Mouse (Mus musculus) ovary, postnatal 10 days (tissue): Measurements from ENCODE around the gene Plpp1.

ENCODE experiments used
- DNase-seq: peaks from one replicate; pipeline ENCODE4 v3.0.0; 2022; ENCODE audit warnings: low spot score

The Plpp1 gene

DNA sequence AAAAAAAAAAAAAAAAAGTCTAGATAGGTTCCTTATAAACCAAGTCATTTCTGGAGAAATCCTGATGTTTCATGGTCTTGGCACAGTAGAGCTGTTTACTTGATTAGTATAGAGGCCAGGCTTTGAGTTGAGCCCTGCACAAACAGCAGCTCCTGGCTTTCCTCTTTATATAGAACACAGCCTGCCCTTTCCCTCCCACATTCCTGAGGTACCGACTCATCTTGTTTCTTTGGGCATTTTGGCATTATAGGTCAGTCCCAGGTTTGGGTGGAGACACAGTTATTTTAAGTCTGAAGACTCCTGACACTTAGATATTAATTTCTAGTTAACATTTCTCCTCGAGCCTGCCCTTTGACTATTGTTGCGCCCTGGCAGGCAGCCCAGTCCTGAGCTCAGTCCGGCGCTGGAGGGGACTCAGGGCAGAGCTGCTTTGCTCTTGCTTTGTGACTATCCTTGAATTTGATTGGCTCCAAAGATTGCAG is 61.3 kb downstream of the Plpp1 start:
- DNase-seq: no peak

DNA sequence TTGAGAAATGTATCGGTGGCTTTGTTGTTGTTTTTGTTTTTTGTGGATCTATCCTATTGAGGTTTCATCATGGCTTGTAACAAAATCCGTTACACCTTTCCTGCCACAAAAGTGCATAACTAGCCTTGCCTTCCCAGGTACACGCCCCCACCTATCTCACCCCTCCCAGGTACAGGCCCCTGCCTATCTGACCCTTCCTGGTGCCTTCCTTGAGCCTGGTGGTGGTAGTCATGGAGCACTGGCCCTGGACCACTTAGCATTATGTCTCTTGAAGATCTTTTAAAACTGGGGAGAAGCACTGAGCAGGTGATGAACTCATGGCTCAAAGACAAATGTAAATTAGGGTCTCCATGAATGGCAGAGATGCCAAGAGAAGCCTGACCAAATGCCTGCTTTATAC is 61.8 kb downstream of the Plpp1 start:
- no peak for DNase-seq

DNA sequence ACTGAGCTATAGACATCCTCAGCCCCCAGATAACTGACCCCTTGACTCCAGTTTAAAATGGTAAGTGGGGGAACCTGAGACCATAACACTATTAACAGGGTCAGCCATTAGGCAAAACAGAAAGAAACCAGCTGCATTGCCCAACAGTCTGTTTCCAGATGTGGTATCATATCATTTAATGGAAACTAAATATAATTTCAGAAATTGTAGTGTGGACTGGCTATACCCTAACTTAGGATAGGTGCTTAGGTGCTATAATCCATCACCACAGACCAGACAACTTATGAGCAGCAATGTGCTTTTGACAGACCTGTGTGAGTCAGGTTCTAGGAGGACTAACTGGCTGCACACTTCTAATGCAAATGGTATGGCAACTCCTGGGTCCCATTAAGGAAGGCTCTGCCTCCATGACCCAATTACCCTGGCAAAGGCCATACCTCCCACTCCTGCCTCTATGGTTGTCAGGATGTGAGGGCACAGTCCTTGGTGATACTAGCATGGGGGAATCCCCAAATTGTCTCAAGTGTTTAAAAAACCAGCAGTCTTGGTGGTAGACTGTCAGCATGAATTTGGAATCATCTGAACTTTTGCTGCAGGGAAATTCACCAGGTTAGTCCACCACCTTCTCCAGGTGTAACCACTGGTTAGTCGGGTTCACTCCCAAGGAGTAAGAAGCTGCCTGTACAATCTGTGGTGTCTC is 62.5 kb downstream of the Plpp1 start:
- no peak for DNase-seq

DNA sequence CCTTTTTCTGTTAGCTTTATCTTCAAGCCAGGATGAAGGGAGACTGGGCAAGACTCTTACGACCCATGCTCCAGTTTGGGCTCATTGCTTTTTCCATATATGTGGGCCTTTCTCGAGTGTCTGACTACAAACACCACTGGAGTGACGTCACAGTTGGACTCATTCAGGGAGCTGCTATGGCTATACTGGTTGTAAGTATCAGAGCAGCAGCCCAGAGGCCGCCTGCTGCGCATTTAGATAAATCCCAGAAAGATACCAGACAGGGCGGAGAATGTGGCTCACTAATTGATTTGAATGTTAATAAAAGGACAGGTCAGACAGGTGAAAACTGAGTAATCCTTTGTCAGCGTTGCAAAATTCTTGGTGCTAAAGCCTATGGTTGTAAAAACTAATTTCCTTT is 66.2 kb downstream of the Plpp1 start:
- DNase-seq: no peak

DNA sequence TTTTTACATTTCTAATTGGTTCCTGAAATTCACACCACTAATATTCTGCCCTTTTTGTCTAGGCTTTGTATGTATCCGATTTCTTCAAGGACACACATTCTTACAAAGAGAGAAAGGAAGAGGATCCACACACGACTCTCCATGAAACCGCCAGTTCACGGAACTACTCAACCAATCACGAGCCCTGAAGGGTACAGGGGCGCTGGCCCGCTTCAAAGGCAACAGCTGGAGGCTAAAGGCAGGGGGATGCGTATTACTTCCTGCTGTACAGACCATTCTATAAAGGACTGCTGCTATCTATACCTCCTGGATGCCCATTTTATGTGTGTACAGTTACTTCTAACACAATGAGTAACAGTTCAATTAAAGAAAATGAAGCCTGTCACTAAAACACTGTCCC is 66.8 kb downstream of the Plpp1 start:
- DNase-seq: no peak

DNA sequence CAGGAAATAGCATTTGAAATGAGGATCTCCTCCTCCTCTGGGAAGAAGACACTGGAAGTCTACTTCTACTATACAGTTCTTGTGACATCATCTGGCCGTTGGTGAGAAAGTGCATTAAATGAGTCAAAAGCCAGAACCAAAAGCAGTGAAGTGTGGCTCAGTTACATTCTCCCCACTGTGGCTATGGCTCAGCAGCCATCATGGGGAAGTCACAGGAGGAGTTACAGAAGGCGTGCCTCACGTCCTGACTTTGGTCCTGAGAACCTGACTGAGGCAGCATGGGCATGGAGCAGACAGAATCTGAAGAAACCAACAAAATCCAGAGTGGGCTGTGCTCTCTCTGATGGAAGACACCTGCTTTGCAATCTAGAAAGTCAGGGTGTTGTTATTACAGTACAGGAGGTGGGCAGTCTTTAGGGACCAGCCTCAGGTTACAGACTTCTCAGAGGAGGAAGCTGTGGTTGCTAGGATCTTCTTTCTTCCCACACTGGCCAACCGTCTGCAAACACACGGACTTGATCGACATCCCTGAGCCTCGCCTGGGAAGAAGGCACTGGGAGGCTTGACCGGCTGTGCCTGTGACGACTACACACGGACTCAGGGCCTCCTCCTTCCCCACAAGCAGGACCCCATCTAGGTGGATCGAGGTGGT is 69.6 kb downstream of the Plpp1 start:
- no peak for DNase-seq

DNA sequence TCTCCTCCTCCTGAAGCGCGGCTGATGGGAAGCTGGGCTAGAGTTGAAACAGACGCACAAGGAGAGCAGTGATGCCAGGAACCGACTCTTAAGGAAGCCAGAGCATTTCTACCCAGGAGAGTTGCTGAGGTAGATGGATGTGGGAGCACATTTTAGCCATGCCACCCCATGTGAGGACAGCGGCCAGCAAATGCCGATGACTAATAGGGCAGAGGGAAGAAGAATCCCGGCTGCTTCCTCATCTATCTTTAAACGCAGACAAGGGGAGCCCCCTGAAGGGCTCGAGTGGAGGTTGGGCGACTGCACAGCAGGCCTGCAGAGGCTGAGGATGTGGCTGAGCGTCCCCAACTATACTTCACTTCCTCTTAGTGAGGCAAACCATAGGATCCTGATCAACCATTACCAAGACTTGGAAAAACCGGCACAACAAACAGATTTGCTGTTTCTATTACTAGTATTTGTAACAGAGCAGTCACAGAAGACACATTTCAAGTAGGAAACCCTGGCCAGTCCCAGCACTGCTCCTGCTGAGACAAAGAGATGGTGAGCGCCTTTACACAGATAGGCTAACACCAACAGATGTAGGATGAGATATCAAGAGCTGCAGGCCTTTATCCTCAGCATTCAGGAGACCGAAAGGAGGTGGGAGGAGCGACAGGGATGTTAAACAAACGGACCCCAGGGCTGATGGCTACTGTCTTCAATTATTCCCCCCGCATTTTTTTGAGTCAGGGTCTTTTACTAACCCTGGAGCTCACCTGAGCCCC is 71.1 kb downstream of the Plpp1 start:
- no peak for DNase-seq

DNA sequence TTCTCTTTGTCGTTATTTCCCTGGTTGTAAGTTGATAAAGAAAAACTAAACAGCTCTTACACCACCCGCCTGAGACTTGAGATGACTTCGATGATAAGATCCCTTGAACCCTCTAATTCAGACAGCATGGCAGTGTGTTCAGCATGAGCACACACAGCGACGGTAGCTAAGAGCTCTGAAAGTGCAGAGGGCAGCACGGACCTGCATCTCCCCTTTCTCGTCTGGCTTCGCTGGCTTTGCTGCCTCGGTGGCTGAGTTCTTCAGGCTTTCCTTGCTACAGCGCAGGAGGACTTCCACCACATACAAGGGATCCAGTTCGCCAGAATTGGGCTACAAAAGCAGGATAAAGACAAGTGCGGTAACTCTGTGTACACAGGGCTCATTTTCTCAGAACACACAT is 86.6 kb downstream of the Plpp1 start:
- DNase-seq: no peak

DNA sequence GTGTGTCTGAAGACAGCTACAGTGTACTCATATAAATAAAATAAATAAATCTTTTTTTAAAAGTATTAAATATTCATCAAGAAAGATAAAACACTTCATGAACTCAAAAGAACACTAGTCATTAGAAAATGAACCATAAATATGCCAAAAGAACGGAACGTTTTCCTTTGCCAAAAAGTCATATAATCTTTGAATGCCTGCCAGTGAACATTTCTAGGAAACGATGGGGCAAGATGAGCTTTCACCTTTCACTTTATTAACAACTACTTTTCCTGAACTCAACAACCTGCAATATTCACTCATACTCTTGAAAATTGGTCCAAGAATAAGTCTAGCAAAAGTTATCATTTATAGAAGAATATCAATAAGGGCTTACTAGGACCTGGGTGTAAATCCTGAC is 101.6 kb downstream of the Plpp1 start:
- no peak for DNase-seq

DNA sequence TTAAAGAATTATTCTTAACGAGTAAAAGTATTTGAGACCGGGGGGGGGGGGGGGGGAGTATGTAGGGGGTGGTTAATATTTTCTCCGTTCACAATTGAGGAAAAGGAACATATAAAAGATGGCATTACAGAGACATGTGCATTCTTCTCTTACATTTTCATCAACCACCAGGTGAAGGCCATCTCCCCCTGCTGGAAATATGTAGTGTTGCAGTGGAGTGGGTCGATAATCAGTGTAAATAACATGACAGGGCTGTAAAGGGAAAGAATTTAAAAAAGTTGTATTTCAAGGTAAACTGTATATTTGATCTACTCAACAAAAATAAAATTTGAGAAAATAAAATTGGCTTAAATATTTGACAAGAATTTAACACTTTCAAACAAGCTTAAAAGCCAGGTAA is 109.1 kb downstream of the Plpp1 start:
- no peak for DNase-seq

DNA sequence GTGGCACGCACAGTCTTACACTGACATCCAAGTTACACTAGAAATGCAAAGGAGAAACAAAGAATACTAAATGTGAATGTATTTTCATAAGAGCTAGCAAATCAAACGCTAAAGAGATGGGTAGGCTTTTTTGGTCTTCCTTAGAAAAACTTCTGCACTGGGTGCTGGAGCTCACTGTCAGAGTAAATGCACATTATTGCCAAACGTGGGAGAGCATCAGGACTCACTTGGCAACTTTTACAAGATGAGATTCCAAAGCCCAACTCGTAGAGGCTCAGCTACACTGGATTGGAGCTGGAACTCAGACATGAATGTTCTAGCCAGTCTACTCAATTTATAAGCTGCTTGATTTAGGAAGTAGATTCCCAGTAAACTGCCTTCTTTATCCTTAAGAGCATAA is 109.8 kb downstream of the Plpp1 start:
- no peak for DNase-seq
